Comparison of ENCODE assay signal across 16 mouse cellular contexts in the genomic region with DNA sequence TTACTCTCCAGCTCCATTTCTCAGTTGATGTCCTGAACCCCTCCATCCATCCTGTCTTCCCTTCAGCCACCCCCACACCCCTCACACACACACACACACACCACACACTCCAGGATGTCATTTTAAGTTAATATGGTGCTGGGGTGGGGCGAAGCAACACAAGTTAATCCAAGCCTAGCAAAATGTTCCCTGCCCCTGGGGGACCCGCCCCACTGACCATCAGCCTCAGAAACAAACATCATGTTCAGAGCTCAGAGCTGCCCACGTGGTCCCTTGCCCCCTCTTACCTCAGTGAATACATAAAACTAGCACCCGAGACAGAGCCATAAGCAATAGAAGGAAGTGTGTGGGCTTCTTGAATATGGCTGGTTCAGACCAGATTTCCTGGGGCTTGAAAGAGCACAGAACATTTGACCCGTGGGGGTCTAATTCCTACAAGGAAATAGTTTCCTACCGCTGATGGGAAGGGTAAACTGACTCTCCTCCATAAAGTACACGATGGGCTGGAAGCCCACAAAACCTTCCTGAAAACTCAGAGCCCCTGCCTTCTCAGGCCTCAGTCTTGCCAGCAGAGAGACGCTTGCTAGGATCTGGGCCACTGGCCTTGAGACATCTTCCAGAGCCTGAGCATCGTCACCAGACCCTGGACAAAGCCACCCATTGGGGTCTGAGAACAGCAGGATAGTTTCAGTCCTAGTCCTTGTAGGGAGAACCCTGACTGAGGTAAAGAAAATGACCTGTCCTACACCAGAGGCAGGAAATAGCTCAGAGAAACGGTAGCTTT. TPM values are rescaled to one million over a fixed set of nuclear protein-coding genes. Genes with fewer than 3 reads are reported as not detected.
A peak's percentile ranks its signal among the peaks of the same experiment; 100 is the strongest.
DNase-seq lines count a peak whose midpoint lies in the region; ATAC-seq and TF ChIP-seq lines count a peak whose summit lies in the region.
"Had no signal": no experiment of that assay in that cellular context is flagged by ENCODE, and none has a peak within 500 bp of the region (broad histone marks: within the 10 kb centered on the region; RNA-seq: fewer than 3 reads in every experiment).

No protein-coding gene starts in this region.

- 0 out of 2 replicates have a peak, but pooled peaks cover 5% of the 10 kb centered on the region for H3K27me3 ChIP-seq in heart, embryonic 13.5 days (replicated peaks)
- 0 out of 2 replicates have a peak, but pooled peaks cover 4% of the 10 kb centered on the region for H3K27me3 ChIP-seq in lung, postnatal 0 days (replicated peaks; ENCODE audit: insufficient read depth, low read length)
- H3K27me3 ChIP-seq in stomach, embryonic 16.5 days (ENCODE audit: control insufficient read depth, insufficient read depth, low read length) = no peaks in the 10 kb centered on the region

- ATAC-seq in heart, embryonic 13.5 days (ENCODE audit: extremely low read depth, insufficient number of reproducible peaks, low FRiP score, low TSS enrichment) = no peak
- no peak for ATAC-seq in lung, postnatal 0 days
- no peak for ATAC-seq in stomach, embryonic 16.5 days (ENCODE audit: insufficient read depth, low FRiP score)

- no peak overlapping the region for H3K4me3 ChIP-seq in heart, embryonic 13.5 days
- no peak overlapping the region for H3K4me3 ChIP-seq in lung, postnatal 0 days (ENCODE audit: low read depth, low read length)
- no peak overlapping the region for H3K4me3 ChIP-seq in stomach, embryonic 16.5 days (replicated peaks; ENCODE audit: low read length)
- H3K4me3 ChIP-seq: embryonic facial prominence, embryonic 13.5 days; forebrain, embryonic 15.5 days; limb, embryonic 12.5 days; lung, embryonic 15.5 days; neural tube, embryonic 15.5 days had no signal

- peaks cover 7% of the 10 kb centered on the region for H3K36me3 ChIP-seq in heart, embryonic 13.5 days
- no peaks in the 10 kb centered on the region for H3K36me3 ChIP-seq in lung, postnatal 0 days (ENCODE audit: insufficient read depth, low read length)
- no peaks in the 10 kb centered on the region for H3K36me3 ChIP-seq in stomach, embryonic 16.5 days (ENCODE audit: control insufficient read depth, insufficient read depth, low read length)
- H3K36me3 ChIP-seq: embryonic facial prominence, embryonic 13.5 days; forebrain, embryonic 15.5 days; limb, embryonic 12.5 days; lung, embryonic 15.5 days; neural tube, embryonic 15.5 days had no signal

- peaks cover 92% of the 10 kb centered on the region for H3K4me1 ChIP-seq in heart, embryonic 13.5 days
- H3K4me1 ChIP-seq in lung, postnatal 0 days (ENCODE audit: insufficient read depth, low read depth, low read length) = peaks cover 25% of the 10 kb centered on the region; the same call in 1 of the 2 replicates
- H3K4me1 ChIP-seq in stomach, embryonic 16.5 days (ENCODE audit: control insufficient read depth, insufficient read depth, low read length) = peaks cover 39% of the 10 kb centered on the region

- H3K9me3 ChIP-seq in heart, embryonic 13.5 days = no peaks in the 10 kb centered on the region
- no peaks in the 10 kb centered on the region for H3K9me3 ChIP-seq in lung, postnatal 0 days (ENCODE audit: low read length)
- no peaks in the 10 kb centered on the region for H3K9me3 ChIP-seq in stomach, embryonic 16.5 days (replicated peaks; ENCODE audit: control insufficient read depth, low read length)
- H3K9me3 ChIP-seq: embryonic facial prominence, embryonic 13.5 days; forebrain, embryonic 15.5 days; limb, embryonic 12.5 days; lung, embryonic 15.5 days; neural tube, embryonic 15.5 days had no signal

- no peak for TF ChIP-seq CTCF in lung, postnatal 0 days (IDR thresholded peaks at IDR 0.05)

- peak overlapping the region; percentile 65; the same call in 1 of the 2 replicates for H3K9ac ChIP-seq in heart, embryonic 13.5 days
- H3K9ac ChIP-seq in lung, postnatal 0 days (replicated peaks; ENCODE audit: low read depth) = no peak overlapping the region
- H3K9ac ChIP-seq in stomach, embryonic 16.5 days (ENCODE audit: low read length) = no peak overlapping the region
- H3K9ac ChIP-seq: embryonic facial prominence, embryonic 13.5 days; forebrain, embryonic 15.5 days; lung, embryonic 15.5 days; neural tube, embryonic 15.5 days had no signal

- peak; percentile 29 to 41 for DNase-seq in adrenal gland, adult (ENCODE audit: inconsistent age in 2 of 2, low spot score in 1 of 2)
- DNase-seq in adrenal gland, postnatal 4 days (ENCODE audit: low spot score in 2 of 2) = no peak
- DNase-seq in heart, postnatal 4 days = no peak
- no peak for DNase-seq in lung, postnatal 0 days (ENCODE audit: low spot score)
- no peak for DNase-seq in lung, postnatal 14 days
- DNase-seq in urinary bladder, postnatal 14 days (ENCODE audit: low spot score) = no peak
- DNase-seq: midbrain, embryonic 14.5 days had no signal

- TF ChIP-seq EP300 in lung, postnatal 0 days (IDR thresholded peaks at IDR 0.05) = no peak

- H3K4me2 ChIP-seq in heart, embryonic 13.5 days = no peak overlapping the region
- H3K4me2 ChIP-seq in lung, postnatal 0 days (replicated peaks; ENCODE audit: low read depth, low read length) = no peak overlapping the region
- H3K4me2 ChIP-seq in stomach, embryonic 16.5 days (ENCODE audit: low read depth, low read length) = no peak overlapping the region
- H3K4me2 ChIP-seq: embryonic facial prominence, embryonic 13.5 days; forebrain, embryonic 15.5 days; limb, embryonic 12.5 days; lung, embryonic 15.5 days; neural tube, embryonic 15.5 days had no signal

- WGBS in heart, embryonic 13.5 days = 64% methylated on average over 10 of the region's 10 CpGs
- WGBS in lung, postnatal 0 days = 64% methylated on average over 10 of the region's 10 CpGs
- WGBS in stomach, embryonic 16.5 days = 58% methylated on average over 10 of the region's 10 CpGs

- peak overlapping the region; percentile 82 for H3K27ac ChIP-seq in heart, embryonic 13.5 days (replicated peaks)
- H3K27ac ChIP-seq in lung, postnatal 0 days (ENCODE audit: low read length) = 0 out of 2 replicates have a peak overlapping the region, but pooled peaks have one; percentile 33
- H3K27ac ChIP-seq in stomach, embryonic 16.5 days (ENCODE audit: low read length) = 0 out of 2 replicates have a peak overlapping the region, but pooled peaks have one; percentile 6
- H3K27ac ChIP-seq: embryonic facial prominence, embryonic 13.5 days; forebrain, embryonic 15.5 days; lung, embryonic 15.5 days; neural tube, embryonic 15.5 days had no signal

RNA-seq across cellular contexts. Expression of a gene that starts 13.4 kb away (rescaled TPM):
- total RNA-seq in adrenal gland, postnatal 4 days (2021) = 10 to 100 TPM; 21.8 to 24.7 TPM
- polyA plus RNA-seq in heart, embryonic 13.5 days (2015; fragmentation: Nextera tagmentation; extraction: Ambion mirVana) = 48.5 and 66.0 TPM in 2 replicates
- total RNA-seq in heart, postnatal 4 days (2021) = 10 to 100 TPM; 72.6 to 79.0 TPM
- 11.0 TPM in 2 replicates for polyA plus RNA-seq in lung, postnatal 0 days (2015; fragmentation: Nextera tagmentation; extraction: Ambion mirVana)
- 16.1 and 21.5 TPM in 2 replicates for polyA plus RNA-seq in stomach, embryonic 16.5 days (2015; fragmentation: Nextera tagmentation; extraction: Ambion mirVana)

RNA-seq across cellular contexts. Expression of a gene that starts 21.3 kb away (rescaled TPM):
- under 1 TPM in 1 of 2 experiments, not detected in 1; 0.17 TPM for total RNA-seq in adrenal gland, postnatal 4 days (2021)
- polyA plus RNA-seq in heart, embryonic 13.5 days (2015; fragmentation: Nextera tagmentation; extraction: Ambion mirVana) = not detected in 2 replicates
- not detected for total RNA-seq in heart, postnatal 4 days (2021)
- polyA plus RNA-seq in lung, postnatal 0 days (2015; fragmentation: Nextera tagmentation; extraction: Ambion mirVana) = 0.08 TPM in 1 of 2 replicates, not detected in the other
- 0.08 and 0.20 TPM in 2 replicates for polyA plus RNA-seq in stomach, embryonic 16.5 days (2015; fragmentation: Nextera tagmentation; extraction: Ambion mirVana)
- total RNA-seq: heart, postnatal 14 days had no signal

RNA-seq across cellular contexts. Expression of a gene that starts 26.9 kb away (rescaled TPM):
- 10 to 100 TPM in 1 of 2 experiments, 1 to 10 TPM in 1; 9.7 to 17.4 TPM for total RNA-seq in adrenal gland, postnatal 4 days (2021)
- polyA plus RNA-seq in heart, embryonic 13.5 days (2015; fragmentation: Nextera tagmentation; extraction: Ambion mirVana) = 1.1 and 2.1 TPM in 2 replicates
- total RNA-seq in heart, postnatal 4 days (2021) = 1 to 10 TPM; 8.5 to 9.7 TPM
- 9.8 and 10.3 TPM in 2 replicates for polyA plus RNA-seq in lung, postnatal 0 days (2015; fragmentation: Nextera tagmentation; extraction: Ambion mirVana)
- polyA plus RNA-seq in stomach, embryonic 16.5 days (2015; fragmentation: Nextera tagmentation; extraction: Ambion mirVana) = 2.4 and 2.5 TPM in 2 replicates

RNA-seq across cellular contexts. Expression of a gene that starts 33.1 kb away (rescaled TPM):
- under 1 TPM; 0.11 to 0.51 TPM for total RNA-seq in adrenal gland, postnatal 4 days (2021)
- polyA plus RNA-seq in heart, embryonic 13.5 days (2015; fragmentation: Nextera tagmentation; extraction: Ambion mirVana) = not detected in 2 replicates
- not detected for total RNA-seq in heart, postnatal 4 days (2021)
- 0.29 and 0.30 TPM in 2 replicates for polyA plus RNA-seq in lung, postnatal 0 days (2015; fragmentation: Nextera tagmentation; extraction: Ambion mirVana)
- 0.19 and 0.21 TPM in 2 replicates for polyA plus RNA-seq in stomach, embryonic 16.5 days (2015; fragmentation: Nextera tagmentation; extraction: Ambion mirVana)
- polyA plus RNA-seq: intestine, postnatal 0 days had no signal

RNA-seq across cellular contexts. Expression of a gene that starts 33.1 kb away (rescaled TPM):
- total RNA-seq in adrenal gland, postnatal 4 days (2021) = 10 to 100 TPM; 42.5 to 45.8 TPM
- 38.5 and 39.3 TPM in 2 replicates for polyA plus RNA-seq in heart, embryonic 13.5 days (2015; fragmentation: Nextera tagmentation; extraction: Ambion mirVana)
- 10 to 100 TPM; 22.3 to 24.7 TPM for total RNA-seq in heart, postnatal 4 days (2021)
- polyA plus RNA-seq in lung, postnatal 0 days (2015; fragmentation: Nextera tagmentation; extraction: Ambion mirVana) = 18.8 and 19.0 TPM in 2 replicates
- polyA plus RNA-seq in stomach, embryonic 16.5 days (2015; fragmentation: Nextera tagmentation; extraction: Ambion mirVana) = 42.3 and 50.6 TPM in 2 replicates

Comparison
In these comparisons a context has a peak if more than half of its experiments do, and no peak if none do; other contexts are left out.
1. DNase-seq: peak in adrenal gland, adult (2 of 2); none in adrenal gland, postnatal 4 days (0 of 2), heart, postnatal 4 days (single experiment), lung, postnatal 0 days (single experiment), lung, postnatal 14 days (single experiment) and urinary bladder, postnatal 14 days (single experiment).
2. H3K27ac ChIP-seq: peak in every context shown above with its lines; median percentile 82 in heart, embryonic 13.5 days; 33 in lung, postnatal 0 days; 6 in stomach, embryonic 16.5 days.